Mouse (Mus musculus): ENCODE measurements around the gene Tsks.

- TF ChIP-seq POLR2AphosphoS2 (IDR thresholded peaks at IDR 0.05; ENCODE audit: low read length) (no peak), CTCF (IDR thresholded peaks at IDR 0.05 in 2 of 3, conservative IDR thresholded peaks at IDR 0.05 in 1 of 3; ENCODE audit: control insufficient read depth in 1 of 3, insufficient read depth in 1 of 3, low read depth in 2 of 3, low read length in 3 of 3, poor library complexity in 1 of 3, severe bottlenecking in 1 of 3) (no peak), POLR2AphosphoS5 (IDR thresholded peaks at IDR 0.05; ENCODE audit: borderline replicate concordance, low read depth, low read length) (no peak), EP300 (IDR thresholded peaks at IDR 0.05; ENCODE audit: low read depth in 1 of 2, low read length in 2 of 2) (no peak), POLR2A (IDR thresholded peaks at IDR 0.05; ENCODE audit: control insufficient read depth in 1 of 2, insufficient read depth in 1 of 2, low read depth in 1 of 2, low read length in 2 of 2, poor library complexity in 1 of 2) (no peak), HCFC1 (IDR thresholded peaks at IDR 0.05; ENCODE audit: low read depth, low read length) (no peak), ELF1 (IDR thresholded peaks at IDR 0.05; ENCODE audit: low read depth, low read length) (no peak), TAL1 (IDR thresholded peaks at IDR 0.05; ENCODE audit: low read length) (no peak), GABPA (IDR thresholded peaks at IDR 0.05; ENCODE audit: low read depth, low read length) (no peak), SMC3 (IDR thresholded peaks at IDR 0.05; ENCODE audit: low read depth, low read length) (no peak), MAX (IDR thresholded peaks at IDR 0.05; ENCODE audit: low read length) (no peak), MYB (IDR thresholded peaks at IDR 0.05; ENCODE audit: low read depth, low read length) (no peak)
Observed at GRCm38 (mm10) chr7:44894175-44894574, 48.8 kb upstream of the Tsks start.
